ENCODE assay signal across 8 mouse cellular contexts in genomic region chr8:25368561-25369091, GRCm38 (mm10).
DNase-seq lines count a peak whose midpoint lies in the region; ATAC-seq lines count a peak whose summit lies in the region.

No protein-coding gene starts in this region.

- peaks cover 33% of the 10 kb centered on the region for H3K27me3 ChIP-seq in heart, embryonic 13.5 days (replicated peaks)

- peaks cover 11% of the 10 kb centered on the region for H3K4me1 ChIP-seq in heart, embryonic 13.5 days

- H3K9me3 ChIP-seq in heart, embryonic 13.5 days: no peaks in the 10 kb centered on the region

- no peak overlapping the region for H3K27ac ChIP-seq in heart, embryonic 13.5 days (replicated peaks)

- peak; percentile 77 to 86 for DNase-seq in cerebellum, postnatal 10 days
- DNase-seq in cerebellum, adult 11-12 months: no peak
- DNase-seq in fat pad, adult 2 months (ENCODE audit: extremely low read depth, low read depth, low spot score): peak; percentile 61
- peak; percentile 19 to 38 for DNase-seq in kidney, postnatal 36 days
- DNase-seq in lung, postnatal 10 days: peak; percentile 33
- peak; percentile 63 for DNase-seq in skeletal muscle tissue, adult 2 months (ENCODE audit: low read depth, low spot score)
- no peak for DNase-seq in spleen, postnatal 10 days (ENCODE audit: low spot score in 2 of 2)

- no peak overlapping the region for H3K4me3 ChIP-seq in heart, embryonic 13.5 days

- WGBS in heart, embryonic 13.5 days: 13% methylated on average over 11 of the region's 11 CpGs

- H3K36me3 ChIP-seq in heart, embryonic 13.5 days: no peaks in the 10 kb centered on the region

- H3K4me2 ChIP-seq in heart, embryonic 13.5 days: peak overlapping the region; percentile 47

- H3K9ac ChIP-seq in heart, embryonic 13.5 days: no peak overlapping the region; the same call in 1 of the 2 replicates

- no peak for ATAC-seq in heart, embryonic 13.5 days (ENCODE audit: extremely low read depth, insufficient number of reproducible peaks, low FRiP score, low TSS enrichment)

Comparison
In these comparisons a context has a peak if more than half of its experiments do, and no peak if none do; other contexts are left out.
1. DNase-seq: peak in cerebellum, postnatal 10 days (2 of 2), fat pad, adult 2 months (single experiment), kidney, postnatal 36 days (2 of 2), lung, postnatal 10 days (single experiment) and skeletal muscle tissue, adult 2 months (single experiment); none in cerebellum, adult 11-12 months (single experiment) and spleen, postnatal 10 days (0 of 2).